Mouse (Mus musculus): ENCODE data around the gene Stard13. TPM values are rescaled to one million over a fixed set of nuclear protein-coding genes. Genes with fewer than 3 reads are reported as not detected.
A peak's percentile ranks its signal among the peaks of the same experiment; 100 is the strongest.

The Stard13 gene
- total RNA-seq, 2 experiments from 2014 or later: 9.8 to 10.7 TPM

DNA sequence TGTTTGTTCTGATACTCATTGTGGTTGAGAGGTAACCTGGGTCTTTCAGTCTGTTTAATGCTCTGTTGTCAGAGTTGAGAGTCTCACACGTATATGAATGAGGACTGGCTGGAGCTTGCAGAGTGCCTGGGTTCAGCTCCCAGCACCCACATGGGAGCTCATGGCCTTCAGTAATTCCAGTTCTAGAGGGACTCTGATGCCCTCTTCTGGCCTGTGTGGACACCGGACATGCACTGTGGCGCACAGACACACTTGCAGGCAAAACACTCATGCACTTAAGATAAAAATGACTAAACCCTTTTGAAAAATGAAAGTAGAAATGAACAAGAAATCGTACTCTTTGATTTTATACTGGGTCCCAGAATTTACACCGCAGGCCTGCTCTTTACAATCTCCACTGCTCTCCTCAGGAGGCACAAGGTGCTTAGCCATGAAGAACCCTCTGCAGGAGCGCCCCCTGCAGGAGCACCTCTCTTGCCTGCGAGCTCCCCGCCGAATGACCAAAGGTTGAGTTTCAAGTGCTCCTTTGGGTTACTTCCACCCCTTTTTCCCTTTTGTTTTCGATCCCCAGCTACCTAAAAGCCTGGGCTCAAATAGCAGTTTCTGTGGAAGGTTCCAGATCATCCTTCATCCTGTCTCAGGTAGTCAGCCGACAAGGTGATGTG, 178.1 kb downstream of the Stard13 start:
- DNase-seq (ENCODE audit: extremely low spot score in 1 of 2, low spot score in 2 of 2): no peak
- intact Hi-C loops (cut with DNase I): no loop called here

DNA sequence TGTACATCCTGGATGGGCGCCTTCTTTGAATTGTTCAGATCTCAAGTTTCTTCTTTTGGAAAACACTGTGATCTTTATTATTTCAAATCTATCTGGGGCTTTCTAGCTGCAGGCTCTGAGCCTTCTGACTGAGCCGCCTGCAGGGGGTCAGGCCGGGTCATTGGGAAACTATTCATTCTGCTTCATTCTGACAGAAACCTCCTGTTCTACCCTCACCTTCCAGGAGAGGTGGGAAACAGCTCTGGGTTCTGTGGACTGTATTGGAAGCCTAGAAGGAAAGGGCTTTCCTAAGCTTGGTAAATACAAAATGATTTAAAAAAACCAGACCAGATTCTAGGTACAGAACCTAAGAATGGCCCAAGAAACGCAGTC, 178.9 kb downstream of the Stard13 start:
- peak in 1 of 2 experiments; percentile 26 for DNase-seq (ENCODE audit: extremely low spot score in 1 of 2, low spot score in 2 of 2)
- intact Hi-C loops (cut with DNase I): no loop called here

DNA sequence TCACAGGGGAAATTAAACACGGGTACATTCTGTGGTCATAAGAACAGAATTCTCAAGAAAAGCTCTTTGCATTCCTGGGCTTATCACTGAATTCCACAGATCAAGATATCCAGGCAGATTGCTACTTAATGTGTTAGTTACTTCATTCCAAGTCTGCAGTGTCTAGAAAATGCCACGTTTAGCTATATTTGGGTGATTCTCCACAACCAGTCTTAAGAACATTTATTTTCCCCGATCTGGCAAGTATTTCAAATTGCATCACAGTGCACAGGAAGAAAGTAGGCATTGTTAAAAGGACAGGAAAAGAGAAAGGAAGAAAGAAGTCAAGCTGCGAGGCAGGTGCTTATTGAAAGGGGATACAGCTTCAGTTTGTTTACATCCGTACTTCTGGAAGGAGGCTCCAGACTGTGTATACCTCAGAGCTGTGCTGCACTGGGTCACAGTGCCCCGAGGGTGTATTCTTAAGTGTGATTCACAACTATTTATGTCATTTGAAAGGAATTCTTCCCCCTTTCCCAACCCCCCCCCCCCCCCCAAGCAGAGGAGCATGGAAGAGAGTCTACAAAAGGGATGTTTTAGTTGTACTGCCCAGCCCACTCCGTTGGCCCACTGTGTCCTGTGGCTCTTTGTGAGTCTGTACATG, 179.4 kb downstream of the Stard13 start:
- DNase-seq (ENCODE audit: extremely low spot score in 1 of 2, low spot score in 2 of 2): no peak
- intact Hi-C loops (cut with DNase I): no loop called here

DNA sequence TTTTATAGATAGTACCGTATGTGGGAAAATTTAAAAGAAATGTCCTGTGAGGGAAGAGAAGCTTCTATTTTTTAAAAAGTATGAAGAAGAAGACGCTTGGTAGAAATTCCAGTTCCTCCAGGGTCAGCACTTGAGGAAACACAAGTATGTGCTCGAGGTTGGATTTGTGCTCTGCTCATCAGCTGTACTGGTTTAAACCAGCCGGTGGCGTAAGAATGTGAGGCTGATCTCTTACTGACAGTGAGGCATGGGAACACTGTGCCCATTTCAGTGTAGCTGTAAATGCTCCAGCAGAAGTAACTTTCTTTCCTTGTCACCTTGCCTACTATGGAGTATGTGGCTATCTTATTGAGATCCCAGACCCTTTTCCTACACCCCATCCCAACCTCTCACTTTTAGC, 180.4 kb downstream of the Stard13 start:
- intact Hi-C loops (cut with DNase I): no loop called here
- DNase-seq (ENCODE audit: extremely low spot score in 1 of 2, low spot score in 2 of 2): no peak

DNA sequence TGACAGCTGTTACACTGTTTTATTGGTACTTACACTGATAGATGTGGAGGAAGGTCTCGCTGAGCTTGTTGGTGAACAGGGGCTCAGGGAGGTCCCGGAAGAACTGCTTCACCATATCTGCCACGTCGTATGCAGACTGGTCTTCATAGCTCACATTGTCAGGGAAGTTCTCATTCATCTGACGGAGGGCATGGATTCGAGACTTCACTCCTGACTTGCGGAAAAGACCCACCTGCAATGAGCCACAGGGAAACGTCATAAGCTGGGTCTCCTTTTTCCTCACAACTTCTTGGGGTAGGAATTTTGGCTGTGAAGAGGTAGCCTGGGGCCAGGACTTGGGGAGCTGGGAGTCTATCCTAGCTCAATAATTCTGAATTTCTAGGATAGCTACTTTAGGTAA, 181.3 kb downstream of the Stard13 start:
- no peak for DNase-seq (ENCODE audit: extremely low spot score in 1 of 2, low spot score in 2 of 2)
- intact Hi-C loops (cut with DNase I): no loop called here

DNA sequence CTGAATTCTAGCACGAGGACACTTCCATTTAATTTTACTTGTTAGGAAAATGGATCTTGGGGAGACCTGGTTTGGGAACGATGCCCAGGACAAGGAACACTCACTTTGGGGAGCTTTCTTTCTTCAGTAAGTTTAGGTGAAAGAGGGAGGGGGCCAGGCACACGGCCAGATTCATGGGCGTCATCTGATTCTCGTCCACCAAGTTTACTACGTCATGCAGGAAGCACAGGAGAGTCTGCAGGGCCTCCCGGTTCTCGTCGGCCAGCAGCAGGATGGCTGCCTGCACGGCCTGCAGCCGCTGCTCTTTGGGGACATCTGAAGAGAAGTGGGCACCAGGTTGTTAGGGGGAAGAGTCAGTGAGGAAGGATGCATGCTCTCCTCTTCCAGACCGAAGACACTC, 186.1 kb downstream of the Stard13 start:
- DNase-seq (ENCODE audit: extremely low spot score in 1 of 2, low spot score in 2 of 2): peak in 1 of 2 experiments; percentile 50
- intact Hi-C loops (cut with DNase I): no loop called here

DNA sequence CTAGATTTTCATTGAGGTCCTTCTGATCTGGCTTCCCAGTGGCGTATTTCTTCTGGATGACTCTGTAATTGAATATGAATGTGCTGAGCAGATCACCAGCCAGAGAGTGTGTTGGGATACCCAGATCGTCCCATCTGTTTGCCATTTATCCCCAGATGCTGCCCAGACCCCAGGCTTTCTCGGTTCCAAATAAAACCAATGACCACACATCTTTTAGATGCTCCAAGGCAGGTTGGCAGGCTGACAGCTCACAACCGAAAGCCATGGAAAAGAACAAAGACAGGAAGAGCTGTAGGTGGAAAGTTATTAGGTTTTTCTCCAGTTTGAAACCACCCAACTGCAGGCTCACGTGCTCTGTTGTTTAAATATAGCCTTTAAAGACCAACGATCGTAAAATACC, 186.7 kb downstream of the Stard13 start:
- intact Hi-C loops (cut with DNase I): no loop called here
- peak in 1 of 2 experiments; percentile 80 for DNase-seq (ENCODE audit: extremely low spot score in 1 of 2, low spot score in 2 of 2)

DNA sequence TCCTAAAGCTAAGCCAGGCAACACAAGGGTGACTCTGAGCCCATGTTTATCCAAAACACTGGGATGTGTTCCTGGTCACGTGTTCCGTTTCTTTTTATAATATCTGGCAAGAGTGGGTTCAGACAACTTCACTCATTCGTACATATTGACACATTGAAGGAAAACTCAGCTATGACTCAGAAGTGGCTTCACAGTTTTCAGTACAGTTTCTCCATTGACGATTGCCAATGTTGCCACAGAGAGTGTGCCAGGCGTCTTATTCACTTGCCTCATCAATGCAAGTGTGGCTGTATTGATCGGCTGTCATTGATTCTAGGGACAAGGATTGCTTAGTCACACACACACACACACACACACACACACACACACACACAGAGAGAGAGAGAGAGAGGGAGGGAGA, 187.5 kb downstream of the Stard13 start:
- intact Hi-C loops (cut with DNase I): no loop called here

DNA sequence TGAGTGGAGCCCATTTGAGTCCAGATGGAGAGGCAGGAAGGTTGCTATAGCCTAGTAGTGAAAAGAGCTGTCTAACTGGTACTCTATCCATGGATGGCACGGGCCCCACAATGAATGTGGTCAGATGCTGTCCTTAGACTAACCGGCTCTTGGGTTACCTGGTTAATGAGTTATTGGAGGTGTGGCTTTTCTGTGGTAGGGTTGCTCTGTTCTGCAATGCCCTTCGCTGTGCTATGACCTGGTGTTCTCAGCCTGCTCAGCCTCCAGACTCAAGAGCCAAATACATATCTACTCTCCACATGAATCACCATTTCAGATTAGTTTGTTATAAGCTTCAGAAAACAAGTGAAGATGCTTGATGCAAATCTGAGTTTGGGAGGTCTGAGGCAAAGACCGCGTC, 190.7 kb downstream of the Stard13 start:
- intact Hi-C loops (cut with DNase I): no loop called here
- no peak for DNase-seq (ENCODE audit: extremely low spot score in 1 of 2, low spot score in 2 of 2)

More for the DNA sequence above, 187.5 kb downstream of the Stard13 start:
- no peak for DNase-seq (ENCODE audit: extremely low spot score in 1 of 2, low spot score in 2 of 2)

DNA sequence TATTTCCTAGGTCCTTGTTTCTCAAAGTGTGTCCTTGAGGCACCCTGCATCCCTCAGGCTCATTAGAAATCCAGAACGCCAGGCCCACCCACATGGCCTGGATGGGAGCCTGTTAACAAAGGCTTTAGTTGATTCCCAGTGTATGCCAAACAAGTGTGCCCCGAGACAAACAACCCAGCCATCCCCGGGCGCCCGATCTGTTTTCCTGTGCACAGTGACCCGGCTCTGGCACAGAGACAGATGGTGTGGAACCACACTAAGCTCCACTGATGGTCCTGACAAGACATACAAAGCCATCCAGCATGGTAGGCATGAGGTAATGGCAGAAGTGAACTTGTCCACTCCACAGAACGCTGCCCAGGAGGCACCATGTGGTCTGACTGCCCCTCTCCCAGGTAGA, 195.8 kb downstream of the Stard13 start:
- intact Hi-C loops (cut with DNase I): no loop called here
- no peak for DNase-seq (ENCODE audit: extremely low spot score in 1 of 2, low spot score in 2 of 2)

DNA sequence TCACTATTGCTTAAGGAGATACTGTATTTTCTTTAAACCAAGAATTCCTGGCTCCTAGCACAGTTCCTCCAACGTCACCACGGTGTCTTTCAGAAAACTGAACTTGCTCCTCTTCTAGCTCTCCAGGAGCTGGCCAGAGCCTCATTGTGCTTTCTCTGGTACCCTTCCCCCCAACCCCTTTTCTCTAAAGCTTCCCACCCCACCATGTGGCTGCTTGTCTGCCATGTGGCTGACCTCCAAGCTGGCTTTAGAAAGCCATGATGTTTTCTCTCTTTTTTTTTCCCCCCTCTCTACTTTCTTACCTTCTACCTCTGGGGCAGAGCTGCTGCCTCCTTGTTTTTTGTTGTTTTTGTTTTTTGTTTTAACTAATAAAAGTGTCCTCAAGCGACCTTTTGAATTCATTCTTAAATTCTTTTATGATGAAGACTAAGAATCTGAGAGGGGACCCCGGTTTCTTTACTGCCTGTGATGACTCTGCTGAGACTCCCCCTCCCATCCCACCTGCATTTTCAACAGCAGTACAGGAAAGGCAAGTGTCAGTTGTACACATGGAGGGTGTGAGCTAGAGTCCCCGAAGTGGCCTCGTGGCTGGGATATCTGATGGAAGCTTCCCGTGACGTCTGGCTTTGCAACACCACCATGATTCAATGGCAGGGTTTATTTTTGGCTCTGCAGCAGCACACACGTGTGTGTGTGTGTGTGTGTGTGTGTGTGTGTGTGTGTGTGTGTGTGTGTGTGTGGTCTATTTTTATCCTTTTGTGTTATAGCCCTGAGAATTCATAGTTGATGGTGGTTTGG, 198.7 kb downstream of the Stard13 start:
- intact Hi-C loops (cut with DNase I): no loop called here
- no peak for DNase-seq (ENCODE audit: extremely low spot score in 1 of 2, low spot score in 2 of 2)

DNA sequence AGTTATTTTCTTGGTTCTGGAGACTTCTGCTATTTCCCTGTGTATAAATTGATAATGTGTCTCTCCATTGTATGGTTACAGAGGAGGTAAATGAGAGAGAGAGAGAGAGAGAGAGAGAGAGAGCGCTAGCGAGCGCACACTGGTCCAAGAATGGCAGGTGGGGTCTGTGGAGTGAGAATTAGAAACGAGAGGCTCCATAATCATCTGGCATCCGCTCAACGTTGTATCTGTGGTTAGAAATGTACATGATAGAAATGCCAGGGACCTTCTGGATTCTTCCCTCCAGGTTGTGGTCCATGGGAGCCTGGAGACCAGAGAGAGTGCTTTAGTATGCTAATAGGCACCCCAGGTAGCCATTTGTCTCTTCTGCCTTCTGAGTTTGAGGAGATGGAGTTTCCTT, 204.7 kb downstream of the Stard13 start:
- no peak for DNase-seq (ENCODE audit: extremely low spot score in 1 of 2, low spot score in 2 of 2)
- intact Hi-C loops (cut with DNase I): no loop called here

DNA sequence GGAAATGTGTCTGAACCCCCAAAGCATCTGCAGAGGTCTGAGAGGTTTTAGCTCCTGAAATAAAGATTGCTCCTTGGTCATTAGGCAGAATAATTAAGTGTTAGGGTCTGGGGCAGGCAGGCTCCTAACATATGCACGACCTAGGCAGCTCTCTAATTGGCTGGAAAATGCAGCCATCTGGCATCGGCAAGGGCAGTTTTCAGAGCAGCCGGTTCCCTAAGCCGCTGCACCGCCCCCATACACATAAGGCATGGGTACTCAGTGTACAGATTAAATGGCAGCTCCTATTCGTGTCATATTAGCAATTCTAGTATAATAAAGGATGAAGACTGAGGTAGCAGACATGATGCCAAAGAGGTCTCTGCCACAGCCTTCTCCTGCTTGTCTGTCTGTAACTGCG, 206.5 kb downstream of the Stard13 start:
- DNase-seq (ENCODE audit: extremely low spot score in 1 of 2, low spot score in 2 of 2): no peak
- intact Hi-C loops (cut with DNase I): no loop called here

DNA sequence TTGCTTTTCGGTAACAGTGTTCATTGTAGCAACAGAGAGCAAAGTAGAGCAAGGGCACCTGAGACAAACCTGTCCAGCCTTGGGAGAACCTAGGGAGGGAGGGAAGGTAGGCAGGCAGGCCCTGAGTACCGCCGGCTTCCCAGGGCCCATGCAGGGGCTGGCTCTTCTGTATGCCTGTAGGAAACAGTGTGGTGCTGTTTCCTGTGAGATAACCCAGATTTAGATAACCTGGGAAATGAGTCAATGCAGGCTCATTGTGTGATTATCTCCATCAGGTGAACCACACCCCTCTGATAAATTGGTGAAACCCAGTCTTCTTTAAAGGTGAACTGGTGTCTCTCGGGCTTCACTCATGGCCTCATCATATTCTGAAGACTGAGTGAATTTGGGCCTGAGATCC, 207.6 kb downstream of the Stard13 start:
- intact Hi-C loops (cut with DNase I): no loop called here
- no peak for DNase-seq (ENCODE audit: extremely low spot score in 1 of 2, low spot score in 2 of 2)

DNA sequence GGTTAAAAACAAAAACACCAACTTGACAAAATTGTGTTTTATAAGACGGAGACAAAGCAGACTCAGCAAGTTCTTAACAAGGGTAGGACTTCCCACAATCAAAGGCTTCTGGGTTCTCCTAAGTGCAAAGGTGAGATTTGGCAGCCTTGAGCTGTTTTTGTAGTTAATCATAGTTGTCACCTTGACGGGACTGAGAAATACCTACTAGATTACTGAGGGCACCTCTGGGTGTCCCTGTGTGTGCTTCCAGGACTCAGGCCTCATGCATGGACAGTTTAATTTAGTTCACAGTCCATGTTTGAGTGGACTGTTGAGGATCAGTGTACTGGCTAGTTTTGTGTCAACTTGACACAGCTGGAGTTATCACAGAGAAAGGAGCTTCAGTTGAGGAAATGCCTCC, 209.2 kb downstream of the Stard13 start:
- intact Hi-C loops (cut with DNase I): loop anchor here (5.0 kb wide), 1 partner anchor 343 kb away; no protein-coding TSS in a partner anchor
- no peak for DNase-seq (ENCODE audit: extremely low spot score in 1 of 2, low spot score in 2 of 2)

DNA sequence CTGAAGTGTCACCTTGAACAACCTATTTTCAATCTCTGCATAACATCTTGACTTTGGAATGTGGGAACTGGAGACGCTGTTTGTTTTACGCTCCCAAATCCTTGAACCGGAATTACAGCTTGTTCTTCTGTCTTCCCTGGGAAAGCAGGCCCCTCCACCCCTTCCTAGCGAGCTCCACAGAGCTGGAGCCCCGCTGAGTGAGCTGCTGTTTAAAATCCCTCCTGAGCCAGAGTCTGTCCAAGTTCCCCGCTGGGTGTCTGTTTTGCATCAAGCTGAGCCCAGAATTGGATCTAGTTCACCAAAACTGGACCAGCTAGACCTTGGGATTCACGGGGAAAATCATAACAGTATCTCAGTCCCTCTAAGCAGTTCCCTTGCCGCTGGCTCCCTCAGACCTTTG, 210.2 kb downstream of the Stard13 start:
- intact Hi-C loops (cut with DNase I): loop anchor here (5.0 kb wide), 1 partner anchor 344 kb away; no protein-coding TSS in a partner anchor
- peak; percentile 38 to 87 for DNase-seq (ENCODE audit: extremely low spot score in 1 of 2, low spot score in 2 of 2)

DNA sequence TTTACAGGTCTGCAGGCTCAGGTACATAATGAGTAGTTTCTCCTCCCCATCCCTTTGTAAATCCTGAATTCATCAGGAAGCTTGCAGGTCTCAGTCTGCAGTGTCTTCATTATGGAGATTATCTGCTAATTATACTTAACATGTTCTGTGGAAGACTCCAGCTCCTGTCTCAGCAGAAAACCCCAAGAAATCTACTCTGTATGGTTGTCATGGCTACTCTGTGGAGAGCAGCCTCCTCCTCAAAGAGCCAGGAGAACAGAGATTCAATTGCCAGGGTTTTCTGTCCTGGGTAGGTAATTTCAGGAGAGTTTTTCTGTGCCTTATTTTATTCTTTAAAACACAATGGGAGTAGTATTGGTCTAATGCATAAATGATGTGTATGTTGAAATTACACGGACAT, 210.7 kb downstream of the Stard13 start:
- intact Hi-C loops (cut with DNase I): loop anchor here (5.0 kb wide), 1 partner anchor 344 kb away; no protein-coding TSS in a partner anchor
- DNase-seq (ENCODE audit: extremely low spot score in 1 of 2, low spot score in 2 of 2): no peak

DNA sequence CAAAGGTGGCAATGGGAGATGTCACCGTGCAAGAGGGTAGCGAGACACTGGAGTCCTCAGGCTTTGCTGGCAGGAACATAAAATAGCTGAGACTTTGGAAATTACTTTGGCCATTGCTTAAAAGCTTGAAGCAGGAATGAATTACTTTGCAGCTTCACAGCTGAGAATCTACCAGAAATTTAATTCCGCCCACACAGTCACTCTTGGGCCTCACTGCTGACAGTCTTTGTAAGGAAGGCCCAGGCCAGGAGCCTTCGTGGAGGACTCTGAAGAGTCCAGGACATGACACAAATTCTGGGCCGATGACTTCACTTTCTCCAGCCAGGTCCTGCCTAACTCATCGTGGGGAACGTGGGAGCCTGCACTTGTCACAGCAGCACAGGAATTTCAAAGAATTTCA, 211.6 kb downstream of the Stard13 start:
- intact Hi-C loops (cut with DNase I): loop anchor here (5.0 kb wide), 1 partner anchor 345 kb away; no protein-coding TSS in a partner anchor

DNA sequence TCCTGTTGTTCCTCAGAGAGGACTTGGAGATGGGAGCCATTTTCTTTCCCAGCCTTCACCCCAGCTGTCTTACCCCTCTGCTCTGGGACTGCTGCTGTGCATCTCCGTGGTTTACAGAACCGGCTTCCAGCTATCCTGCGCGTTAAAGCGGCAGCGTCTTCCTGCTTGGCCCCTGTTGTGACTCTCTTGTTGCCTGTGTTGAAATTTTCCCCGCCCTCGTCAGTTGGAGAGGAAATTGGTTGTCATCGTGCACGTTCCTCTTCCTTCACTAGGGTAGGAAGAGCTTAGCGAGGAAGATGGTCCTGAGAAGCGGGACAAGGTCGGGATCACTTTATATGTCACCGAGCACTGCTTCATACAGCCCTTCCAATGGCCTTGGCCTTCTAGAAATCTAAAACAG, 212.8 kb downstream of the Stard13 start:
- DNase-seq (ENCODE audit: extremely low spot score in 1 of 2, low spot score in 2 of 2): no peak
- intact Hi-C loops (cut with DNase I): loop anchor here (5.0 kb wide), 1 partner anchor 346 kb away; no protein-coding TSS in a partner anchor

More for the DNA sequence above, 211.6 kb downstream of the Stard13 start:
- DNase-seq (ENCODE audit: extremely low spot score in 1 of 2, low spot score in 2 of 2): peak in 1 of 2 experiments; percentile 24
